Mouse (Mus musculus): ENCODE results near the gene Baz2b. TPM values are rescaled to one million over a fixed set of nuclear protein-coding genes. Genes with fewer than 3 reads are reported as not detected.
A peak's percentile ranks its signal among the peaks of the same experiment; 100 is the strongest.

Baz2b gene
- total RNA-seq, 1 experiment from 2014 or later = 143 TPM

- no peak for ATAC-seq (replicated peaks; ENCODE audit: low read depth, poor library complexity, severe bottlenecking)
Observed at GRCm38 (mm10) chr2:59973962-59974361, 235.7 kb downstream of the Baz2b start.

- ATAC-seq (replicated peaks; ENCODE audit: low read depth, poor library complexity, severe bottlenecking) = peak; percentile 34; the same call in 1 of the 2 replicates
Observed at GRCm38 (mm10) chr2:59973104-59973641, 236.5 kb downstream of the Baz2b start.

GRCm38 (mm10) chr2:59970511-59970910 lies 239.1 kb downstream of the Baz2b start:
- no peak for ATAC-seq (replicated peaks; ENCODE audit: low read depth, poor library complexity, severe bottlenecking)

- no peak for ATAC-seq (replicated peaks; ENCODE audit: low read depth, poor library complexity, severe bottlenecking)
Observed at GRCm38 (mm10) chr2:59969099-59969498, 240.5 kb downstream of the Baz2b start.

GRCm38 (mm10) chr2:59968593-59968992 lies 241.0 kb downstream of the Baz2b start:
- no peak for ATAC-seq (replicated peaks; ENCODE audit: low read depth, poor library complexity, severe bottlenecking)

GRCm38 (mm10) chr2:59966454-59966853 lies 243.2 kb downstream of the Baz2b start:
- ATAC-seq (replicated peaks; ENCODE audit: low read depth, poor library complexity, severe bottlenecking) = no peak

GRCm38 (mm10) chr2:59963011-59963410 lies 246.6 kb downstream of the Baz2b start:
- ATAC-seq (replicated peaks; ENCODE audit: low read depth, poor library complexity, severe bottlenecking) = no peak

GRCm38 (mm10) chr2:59962579-59962978 lies 247.1 kb downstream of the Baz2b start:
- ATAC-seq (replicated peaks; ENCODE audit: low read depth, poor library complexity, severe bottlenecking) = no peak

GRCm38 (mm10) chr2:59960495-59960772 lies 249.2 kb downstream of the Baz2b start:
- ATAC-seq (replicated peaks; ENCODE audit: low read depth, poor library complexity, severe bottlenecking) = no peak

- ATAC-seq (replicated peaks; ENCODE audit: low read depth, poor library complexity, severe bottlenecking) = no peak
Observed at GRCm38 (mm10) chr2:59959668-59960494, 249.8 kb downstream of the Baz2b start.

GRCm38 (mm10) chr2:59958543-59958942 lies 251.1 kb downstream of the Baz2b start:
- ATAC-seq (replicated peaks; ENCODE audit: low read depth, poor library complexity, severe bottlenecking) = no peak

- no peak for ATAC-seq (replicated peaks; ENCODE audit: low read depth, poor library complexity, severe bottlenecking)
Observed at GRCm38 (mm10) chr2:59955916-59956315, 253.7 kb downstream of the Baz2b start.

GRCm38 (mm10) chr2:59954791-59955190 lies 254.8 kb downstream of the Baz2b start:
- ATAC-seq (replicated peaks; ENCODE audit: low read depth, poor library complexity, severe bottlenecking) = no peak

- ATAC-seq (replicated peaks; ENCODE audit: low read depth, poor library complexity, severe bottlenecking) = no peak
Observed at GRCm38 (mm10) chr2:59952286-59953014, 257.2 kb downstream of the Baz2b start.

- ATAC-seq (replicated peaks; ENCODE audit: low read depth, poor library complexity, severe bottlenecking) = no peak
Observed at GRCm38 (mm10) chr2:59951706-59952105, 257.9 kb downstream of the Baz2b start.

- ATAC-seq (replicated peaks; ENCODE audit: low read depth, poor library complexity, severe bottlenecking) = no peak
Observed at GRCm38 (mm10) chr2:59951127-59951526, 258.5 kb downstream of the Baz2b start.

GRCm38 (mm10) chr2:59936296-59936695 lies 273.3 kb downstream of the Baz2b start:
- ATAC-seq (replicated peaks; ENCODE audit: low read depth, poor library complexity, severe bottlenecking) = no peak

GRCm38 (mm10) chr2:59933129-59933528 lies 276.5 kb downstream of the Baz2b start:
- ATAC-seq (replicated peaks; ENCODE audit: low read depth, poor library complexity, severe bottlenecking) = no peak

- ATAC-seq (replicated peaks; ENCODE audit: low read depth, poor library complexity, severe bottlenecking) = no peak
Observed at GRCm38 (mm10) chr2:59932244-59932643, 277.4 kb downstream of the Baz2b start.

GRCm38 (mm10) chr2:59913610-59914009 lies 296.0 kb downstream of the Baz2b start:
- no peak for ATAC-seq (replicated peaks; ENCODE audit: low read depth, poor library complexity, severe bottlenecking)

GRCm38 (mm10) chr2:59908048-59908447 lies 301.6 kb downstream of the Baz2b start:
- no peak for ATAC-seq (replicated peaks; ENCODE audit: low read depth, poor library complexity, severe bottlenecking)
